Mouse (Mus musculus) hindbrain, embryonic 12.5 days (tissue): ENCODE measurements around the gene Zfp697. TPM values are rescaled to one million over a fixed set of nuclear protein-coding genes. Genes with fewer than 3 reads are reported as not detected.
"Not testable (repeated sequence)": the region's sequence is repeated elsewhere in the genome, so short reads cannot be mapped to it uniquely, and the experiment has no call there.

Experiments
- ATAC-seq: fragments of 200-750 bp; cut with Nextera tagmentation; 2 replicates; pipeline ENCODE4 v1.8.0; 2017; ENCODE audit warnings: moderate TSS enrichment; ENCODE audit not compliant: low FRiP score
- H3K27ac ChIP-seq: fragments of 300-500 bp; sonication (generic); 2 replicates; pipeline ENCODE4 v1.5.1; 2016; ENCODE audit warnings: mild to moderate bottlenecking
- H3K27me3 ChIP-seq: fragments of 300-500 bp; sonication (generic); 2 replicates; pipeline ENCODE4 v1.6.1; 2016; ENCODE audit warnings: mild to moderate bottlenecking
- H3K36me3 ChIP-seq: fragments of 300-500 bp; sonication (generic); 2 replicates; pipeline ENCODE4 v1.6.1; 2016; ENCODE audit warnings: mild to moderate bottlenecking
- H3K4me1 ChIP-seq: fragments of 300-500 bp; sonication (generic); 2 replicates; pipeline ENCODE4 v1.6.1; 2016
- H3K4me2 ChIP-seq: fragments of 300-500 bp; sonication (generic); replicated peaks from 2 replicates; pipeline ENCODE4 v1.6.1; 2016; ENCODE audit warnings: mild to moderate bottlenecking
- H3K4me3 ChIP-seq: fragments of 300-500 bp; sonication (generic); 2 replicates; pipeline ENCODE4 v1.5.1; 2016; ENCODE audit warnings: mild to moderate bottlenecking
- H3K9ac ChIP-seq: fragments of 300-500 bp; sonication (generic); 2 replicates; pipeline ENCODE4 v1.6.1; 2016; ENCODE audit warnings: mild to moderate bottlenecking, moderate library complexity
- H3K9me3 ChIP-seq: fragments of 300-500 bp; sonication (generic); replicated peaks from 2 replicates; pipeline ENCODE4 v1.6.1; 2016; ENCODE audit warnings: mild to moderate bottlenecking
- WGBS: fragments of 180-500 bp; shearing (Covaris S2); methylation state at CpG from one replicate; pipeline ENCODE4 v1.1.7; 2016; 5-methylcytosine and 5-hydroxymethylcytosine counted together
- polyA plus RNA-seq: library from polyadenylated mRNA; unstranded; fragments of >200 nt; fragmentation: Nextera tagmentation; extraction: Ambion mirVana; gene quantifications from 2 replicates; pipeline ENCODE4 v1.2.1, GENCODE M21; 2016

The Zfp697 gene
- polyA plus RNA-seq, 1 experiment from 2014 or later = 12.0 TPM

GRCm38 (mm10) chr3:98378267-98378666 lies 4.0 kb upstream of the Zfp697 start:
- H3K4me1 ChIP-seq = peaks cover 7% of the 10 kb centered on the region
- ATAC-seq = no peak
- no peak overlapping the region for H3K9ac ChIP-seq
- no peak overlapping the region for H3K4me3 ChIP-seq
- H3K27me3 ChIP-seq = no peaks in the 10 kb centered on the region
- H3K27ac ChIP-seq = no peak overlapping the region
- 76% methylated on average over 4 of the region's 4 CpGs for WGBS
- no peaks in the 10 kb centered on the region for H3K9me3 ChIP-seq
- no peaks in the 10 kb centered on the region for H3K36me3 ChIP-seq
- H3K4me2 ChIP-seq = no peak overlapping the region

GRCm38 (mm10) chr3:98379236-98379635 lies 3.0 kb upstream of the Zfp697 start:
- Histone ChIP-seq H3K36me3 (no peaks in the 10 kb centered on the region), H3K4me3 (no peak overlapping the region), H3K4me2 (no peak overlapping the region), H3K27ac (no peak overlapping the region), H3K27me3 (no peaks in the 10 kb centered on the region), H3K9ac (no peak overlapping the region), H3K9me3 (no peaks in the 10 kb centered on the region), H3K4me1 (peaks cover 15% of the 10 kb centered on the region)
- WGBS = 13% methylated on average over 7 of the region's 7 CpGs
- no peak for ATAC-seq

- Histone ChIP-seq H3K9ac (peak overlapping the region; percentile 88), H3K36me3 (no peaks in the 10 kb centered on the region), H3K4me1 (peaks cover 26% of the 10 kb centered on the region), H3K4me2 (peak overlapping the region; percentile 85), H3K27me3 (no peaks in the 10 kb centered on the region), H3K9me3 (no peaks in the 10 kb centered on the region), H3K4me3 (peak overlapping the region; percentile 92), H3K27ac (peak overlapping the region; percentile 94)
- peak; percentile 42 for ATAC-seq
- 10% methylated on average over 17 of the region's 17 CpGs for WGBS
Measured at GRCm38 (mm10) chr3:98381677-98382245, 500 bp upstream of the Zfp697 start.

DNA sequence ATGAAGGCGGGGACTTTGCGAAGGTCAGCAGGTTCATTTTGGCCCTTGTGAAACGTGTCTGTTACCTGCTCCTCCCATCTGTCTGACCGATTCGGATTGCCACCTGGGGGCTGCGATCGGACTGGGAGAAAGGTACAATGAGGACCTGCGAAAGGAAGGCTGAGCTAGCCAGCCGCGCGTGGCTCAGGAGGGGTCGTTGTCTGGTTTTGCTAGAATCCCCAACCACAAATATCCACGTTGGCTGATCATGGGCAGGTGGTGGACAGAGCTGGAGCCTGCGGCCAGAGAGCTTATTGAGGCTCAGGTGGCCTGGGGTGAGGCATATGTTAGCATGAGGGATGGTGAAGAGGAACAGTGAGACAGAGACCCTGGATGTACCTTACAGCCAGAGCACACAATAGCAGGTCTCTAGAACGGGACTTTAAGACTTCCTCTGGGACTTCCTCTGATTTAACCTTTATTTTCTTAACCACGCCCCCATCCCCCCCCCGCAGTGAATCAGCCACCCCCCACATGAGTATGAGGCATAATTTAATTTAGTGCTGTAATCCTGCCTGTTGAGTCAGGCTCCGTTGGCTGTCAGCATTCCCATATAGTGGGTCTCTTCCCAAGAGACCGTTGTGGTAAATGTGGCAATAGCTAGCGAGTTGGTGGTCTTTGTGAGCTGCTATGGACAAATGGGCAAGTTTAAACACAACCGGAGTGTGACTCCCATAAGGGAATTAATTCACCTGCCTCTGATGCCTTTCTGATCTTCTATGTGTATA lies 946 bp downstream of the Zfp697 start:
- Histone ChIP-seq H3K9ac (peak overlapping the region; percentile 88), H3K27ac (peak overlapping the region; percentile 94), H3K4me2 (peak overlapping the region; percentile 85), H3K9me3 (no peaks in the 10 kb centered on the region), H3K4me1 (peaks cover 27% of the 10 kb centered on the region), H3K27me3 (no peaks in the 10 kb centered on the region), H3K4me3 (peak overlapping the region; percentile 92), H3K36me3 (no peaks in the 10 kb centered on the region)
- peak; percentile 49 for ATAC-seq
- WGBS = 10% methylated on average over 21 of the region's 21 CpGs

DNA sequence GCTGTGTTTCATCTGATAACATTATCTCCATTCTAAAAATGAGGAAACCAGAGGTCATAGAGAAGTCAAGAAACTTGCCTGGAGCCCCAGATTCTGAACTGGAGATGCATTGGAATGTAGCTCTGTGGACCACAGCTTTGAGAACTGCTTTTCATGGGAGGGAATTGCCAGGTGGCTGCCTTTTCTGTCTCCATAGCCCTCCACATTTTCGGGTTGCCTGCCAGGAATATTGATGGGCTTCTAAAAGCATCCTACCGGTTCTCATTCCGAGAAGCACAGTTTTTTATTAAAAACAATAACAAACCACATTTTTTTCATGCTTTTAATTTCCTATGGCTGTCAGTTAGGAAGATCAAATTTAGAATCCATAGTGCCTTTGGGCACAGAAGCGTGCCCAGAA lies 4.8 kb downstream of the Zfp697 start:
- 78% methylated on average over 4 of the region's 4 CpGs for WGBS
- Histone ChIP-seq H3K4me1 (peaks cover 24% of the 10 kb centered on the region), H3K36me3 (no peaks in the 10 kb centered on the region), H3K27ac (no peak overlapping the region), H3K9me3 (no peaks in the 10 kb centered on the region), H3K4me3 (no peak overlapping the region), H3K4me2 (no peak overlapping the region), H3K9ac (no peak overlapping the region), H3K27me3 (no peaks in the 10 kb centered on the region)
- ATAC-seq = no peak

DNA sequence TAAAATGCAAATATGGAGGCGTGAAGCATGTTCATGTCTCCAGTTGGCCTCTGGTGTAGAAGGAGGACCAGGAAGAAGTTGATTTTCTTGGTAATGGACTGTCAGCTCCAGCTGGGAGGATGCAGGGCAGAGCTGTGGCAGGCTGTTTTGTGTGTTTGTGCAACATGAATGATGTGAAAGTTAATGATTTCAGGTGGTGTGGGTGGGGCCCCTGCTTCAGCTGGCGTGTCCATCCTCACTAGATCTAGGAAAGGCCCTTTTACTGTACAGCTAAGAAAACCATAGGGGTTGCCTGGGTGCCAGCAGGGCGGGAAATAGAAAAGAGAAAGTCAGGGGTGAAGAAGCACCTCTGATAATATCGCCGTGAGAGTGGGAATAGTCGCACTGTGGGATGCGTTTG lies 5.5 kb downstream of the Zfp697 start:
- no peak for ATAC-seq
- H3K9ac ChIP-seq = no peak overlapping the region
- 74% methylated on average over 7 of the region's 7 CpGs for WGBS

DNA sequence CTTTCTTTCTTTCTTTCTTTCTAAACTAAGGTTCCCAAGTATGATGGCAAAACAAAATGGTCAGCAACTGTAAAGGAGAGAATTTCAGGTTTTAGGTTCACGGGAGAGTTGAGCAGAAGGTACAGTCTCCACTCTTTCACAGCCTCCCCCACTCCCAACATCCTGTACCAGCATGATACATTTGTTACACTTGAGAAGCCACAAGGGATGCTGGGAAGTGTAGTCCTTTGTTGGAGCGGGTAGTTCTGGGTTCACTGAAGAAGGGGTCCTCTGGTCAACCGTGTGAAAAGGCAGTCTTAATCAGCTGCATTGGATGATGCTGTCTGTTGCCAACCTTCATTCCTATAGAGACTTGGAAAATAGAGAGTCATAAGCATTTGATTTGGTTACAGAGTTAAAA lies 7.0 kb downstream of the Zfp697 start:
- WGBS = 62% methylated on average over 3 of the region's 3 CpGs
- no peak overlapping the region for H3K4me3 ChIP-seq
- no peak for ATAC-seq
- no peak overlapping the region for H3K4me2 ChIP-seq
- no peaks in the 10 kb centered on the region for H3K27me3 ChIP-seq
- no peaks in the 10 kb centered on the region for H3K36me3 ChIP-seq
- H3K4me1 ChIP-seq = peaks cover 11% of the 10 kb centered on the region
- no peaks in the 10 kb centered on the region for H3K9me3 ChIP-seq
- no peak overlapping the region for H3K27ac ChIP-seq
- no peak overlapping the region for H3K9ac ChIP-seq

More for the DNA sequence above, 5.5 kb downstream of the Zfp697 start:
- Histone ChIP-seq H3K9me3 (no peaks in the 10 kb centered on the region), H3K4me3 (no peak overlapping the region), H3K4me1 (peaks cover 24% of the 10 kb centered on the region), H3K36me3 (no peaks in the 10 kb centered on the region), H3K27ac (no peak overlapping the region), H3K27me3 (no peaks in the 10 kb centered on the region), H3K4me2 (no peak overlapping the region)

DNA sequence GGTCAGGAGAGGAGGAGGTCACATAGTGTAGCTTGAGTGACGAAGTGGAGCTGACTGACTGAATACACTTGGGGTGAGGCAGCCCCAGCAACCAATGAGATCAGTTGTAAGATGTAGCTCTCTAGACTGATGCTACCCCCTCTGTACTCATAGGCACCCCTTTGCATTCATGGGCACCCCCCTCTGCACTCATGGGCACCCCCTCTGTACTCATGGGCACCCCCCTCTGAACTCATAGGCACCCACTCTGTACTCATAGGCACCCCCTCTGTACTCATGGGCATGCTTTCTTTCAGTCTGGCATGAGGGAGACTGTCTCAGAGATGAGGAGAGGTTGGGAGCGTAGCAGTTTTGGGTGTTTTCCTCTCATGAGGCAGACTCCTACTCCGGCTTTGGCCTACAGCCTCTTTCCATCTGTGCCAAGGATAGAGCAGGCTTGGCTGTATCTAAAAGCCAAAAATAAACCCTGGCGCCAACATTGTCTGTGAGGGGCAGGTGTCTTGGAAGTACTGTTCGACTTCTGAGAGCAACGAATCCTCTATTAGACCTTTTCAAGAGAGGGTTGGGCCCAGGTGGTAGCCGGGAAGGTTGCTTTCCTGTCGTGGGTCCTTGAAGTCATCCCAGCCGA lies 22.1 kb downstream of the Zfp697 start:
- not testable (repeated sequence) for H3K9ac ChIP-seq, H3K4me1 ChIP-seq, H3K4me3 ChIP-seq, H3K27me3 ChIP-seq, H3K9me3 ChIP-seq, H3K4me2 ChIP-seq, H3K27ac ChIP-seq, H3K36me3 ChIP-seq
- 93% methylated on average over 9 of the region's 9 CpGs for WGBS
- peak; percentile 43; the same call in 1 of the 2 replicates for ATAC-seq

DNA sequence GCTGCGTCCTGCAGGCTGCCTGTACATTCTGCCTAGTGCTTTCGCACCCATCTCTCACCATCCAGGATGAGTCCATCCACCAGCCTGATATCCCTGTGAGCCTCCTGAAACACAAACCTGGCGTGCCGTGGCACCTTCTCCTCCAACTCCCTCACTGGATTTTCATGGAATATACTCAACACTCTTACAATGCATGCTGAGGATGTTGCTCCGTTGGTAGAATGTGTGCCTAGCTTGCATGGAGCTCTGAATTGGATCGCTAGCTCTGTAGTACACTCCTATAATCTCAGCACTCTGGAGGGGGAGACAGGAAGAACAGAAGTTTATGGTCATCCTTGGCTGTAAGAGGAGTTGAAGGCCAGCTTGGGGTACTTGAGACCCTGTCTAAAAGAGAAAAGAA lies 23.6 kb downstream of the Zfp697 start:
- not testable (repeated sequence) for H3K4me3 ChIP-seq, H3K9me3 ChIP-seq, ATAC-seq, H3K4me2 ChIP-seq, H3K9ac ChIP-seq, H3K4me1 ChIP-seq, H3K36me3 ChIP-seq, H3K27me3 ChIP-seq, H3K27ac ChIP-seq
- WGBS = 91% methylated on average over 6 of the region's 6 CpGs

DNA sequence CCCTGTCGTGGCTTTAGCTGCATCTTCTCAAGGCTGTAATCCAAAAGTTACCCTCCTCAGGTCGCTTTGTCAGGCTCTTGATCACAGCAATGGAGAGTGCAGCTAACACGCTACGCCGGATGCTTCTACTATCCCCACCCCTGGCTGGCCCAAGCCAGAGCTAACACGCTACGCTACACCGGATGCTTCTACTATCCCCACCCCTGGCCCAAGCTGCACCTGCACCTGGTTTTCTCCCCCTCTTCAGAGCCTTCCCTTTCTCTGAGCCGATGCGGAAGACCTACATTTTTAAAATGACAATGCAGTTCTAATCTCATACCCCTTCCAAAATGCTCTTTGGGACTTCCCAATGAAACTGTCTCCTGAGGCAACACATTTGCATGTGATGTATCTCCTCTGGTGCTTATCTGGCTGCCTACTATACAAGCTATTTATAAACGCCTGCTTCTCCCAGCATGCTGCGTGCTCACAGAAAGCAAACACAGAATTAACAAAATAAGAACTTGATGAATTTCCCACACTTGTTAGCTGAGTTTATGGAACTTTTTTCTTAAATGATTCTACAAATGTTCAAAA lies 24.4 kb downstream of the Zfp697 start:
- not testable (repeated sequence) for H3K9ac ChIP-seq
- 72% methylated on average over 12 of the region's 12 CpGs for WGBS

DNA sequence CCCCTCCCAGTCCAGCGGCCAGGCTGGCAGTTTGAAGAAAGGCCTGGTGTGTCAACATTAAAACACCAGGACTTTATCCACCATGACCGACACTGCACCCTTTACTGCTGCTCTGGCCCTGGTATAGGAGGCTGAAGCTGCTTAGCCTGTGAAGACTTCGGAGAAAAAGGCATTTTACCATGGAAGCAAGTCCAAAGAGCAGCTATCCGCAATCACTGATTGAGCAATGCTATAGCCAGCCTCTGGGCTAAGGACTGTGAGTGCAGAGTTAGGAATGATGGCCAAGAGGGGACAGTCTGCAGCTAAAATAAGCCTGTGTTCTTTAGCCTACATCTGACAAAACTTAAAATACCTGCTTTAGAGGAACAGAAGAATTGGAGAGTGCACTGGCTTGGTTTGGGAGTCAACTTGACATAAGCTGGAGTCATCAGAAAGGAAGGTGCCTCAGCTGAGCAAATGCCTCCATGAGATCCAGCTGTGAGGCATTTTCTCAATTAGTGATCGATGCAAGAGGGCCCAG lies 25.1 kb downstream of the Zfp697 start:
- not testable (repeated sequence) for ATAC-seq, H3K9me3 ChIP-seq, H3K27ac ChIP-seq, H3K27me3 ChIP-seq, H3K4me3 ChIP-seq, H3K4me1 ChIP-seq, H3K36me3 ChIP-seq, H3K4me2 ChIP-seq, H3K9ac ChIP-seq
- 68% methylated on average over 5 of the region's 5 CpGs for WGBS

More for the DNA sequence above, 24.4 kb downstream of the Zfp697 start:
- H3K4me3 ChIP-seq, H3K27ac ChIP-seq, H3K4me2 ChIP-seq, H3K9me3 ChIP-seq, H3K36me3 ChIP-seq, H3K27me3 ChIP-seq, H3K4me1 ChIP-seq: not testable (repeated sequence)
- 0 out of 2 replicates have a peak, but pooled peaks have one; percentile 42 for ATAC-seq
